Mouse (Mus musculus): Measurements from ENCODE around the gene Sphk1. TPM values are rescaled to one million over a fixed set of nuclear protein-coding genes. Genes with fewer than 3 reads are reported as not detected.

The Sphk1 gene
- total RNA-seq, 1 experiment from 2014 or later = 19.6 TPM

DNA sequence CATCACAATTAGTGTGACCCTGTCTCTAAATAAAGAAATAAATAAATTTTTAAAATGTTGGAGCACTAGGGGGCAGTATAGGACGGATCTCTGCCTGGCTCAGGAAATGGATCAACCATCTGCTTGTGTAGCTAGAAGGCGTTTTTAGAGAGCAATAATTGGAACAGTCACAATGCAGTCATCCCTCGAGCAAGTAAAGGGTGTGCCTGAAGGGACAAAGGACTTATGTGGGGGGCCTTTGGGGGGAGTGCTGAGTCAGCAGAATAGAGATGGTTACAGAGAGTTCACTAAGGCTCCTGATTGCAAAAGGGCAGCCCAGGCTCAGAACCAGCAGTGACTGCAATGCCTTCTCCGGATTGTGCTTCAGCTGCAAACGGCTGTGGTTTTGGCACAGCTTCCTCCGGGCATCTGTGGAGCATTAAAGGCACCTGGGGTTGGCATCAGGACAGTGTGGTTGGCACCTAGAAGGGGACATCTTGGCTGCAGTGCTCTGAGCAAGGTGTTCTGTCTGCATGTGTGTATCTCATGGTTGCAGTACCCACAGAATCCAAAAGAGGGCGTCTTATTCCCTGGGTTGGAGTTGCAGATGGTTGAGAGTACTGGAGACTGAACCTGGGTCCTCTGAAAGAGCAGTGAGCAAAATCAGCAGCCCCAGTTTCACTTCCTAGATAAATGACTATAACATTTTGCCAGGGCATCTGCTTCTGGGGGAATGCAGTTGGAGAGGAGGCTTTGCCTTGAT is 29.5 kb upstream of the Sphk1 start:
- peak; percentile 7 to 25; a peak in 1 of 4 replicates for ATAC-seq (replicated peaks in 1 of 2; ENCODE audit: insufficient read depth in 1 of 2, low FRiP score in 2 of 2, low TSS enrichment in 1 of 2, low read depth in 1 of 2, poor library complexity in 2 of 2, severe bottlenecking in 2 of 2)

- no peak for ATAC-seq (replicated peaks in 1 of 2; ENCODE audit: insufficient read depth in 1 of 2, low FRiP score in 2 of 2, low TSS enrichment in 1 of 2, low read depth in 1 of 2, poor library complexity in 2 of 2, severe bottlenecking in 2 of 2)
Measured at GRCm38 (mm10) chr11:116504516-116504915, 26.2 kb upstream of the Sphk1 start.

DNA sequence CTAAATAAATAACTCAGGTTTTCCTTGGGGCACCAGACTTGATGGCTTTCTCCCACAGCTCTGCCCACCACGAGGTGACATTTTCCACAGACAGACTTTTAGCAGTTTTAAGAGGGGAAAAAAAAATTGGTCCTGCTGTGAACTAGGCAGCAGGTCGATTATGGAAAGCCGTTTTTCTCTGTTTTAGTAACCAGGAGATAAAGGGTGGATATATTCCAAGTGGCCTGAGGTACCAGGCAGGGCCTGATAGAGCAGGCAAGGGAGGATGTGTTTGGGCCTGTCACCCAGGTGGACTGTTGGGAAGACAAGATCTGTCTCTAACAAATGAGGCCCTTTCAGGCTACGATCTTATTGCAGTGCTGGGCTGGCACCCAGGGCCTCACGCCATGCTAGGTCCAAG is 25.2 kb upstream of the Sphk1 start:
- ATAC-seq (replicated peaks in 1 of 2; ENCODE audit: insufficient read depth in 1 of 2, low FRiP score in 2 of 2, low TSS enrichment in 1 of 2, low read depth in 1 of 2, poor library complexity in 2 of 2, severe bottlenecking in 2 of 2) = no peak

- ATAC-seq (replicated peaks in 1 of 2; ENCODE audit: insufficient read depth in 1 of 2, low FRiP score in 2 of 2, low TSS enrichment in 1 of 2, low read depth in 1 of 2, poor library complexity in 2 of 2, severe bottlenecking in 2 of 2) = peak in 1 of 2 experiments; percentile 25; a peak in 1 of 4 replicates
Measured at GRCm38 (mm10) chr11:116506151-116506875, 24.4 kb upstream of the Sphk1 start.

- no peak for ATAC-seq (replicated peaks in 1 of 2; ENCODE audit: insufficient read depth in 1 of 2, low FRiP score in 2 of 2, low TSS enrichment in 1 of 2, low read depth in 1 of 2, poor library complexity in 2 of 2, severe bottlenecking in 2 of 2)
Measured at GRCm38 (mm10) chr11:116508689-116509088, 22.0 kb upstream of the Sphk1 start.

DNA sequence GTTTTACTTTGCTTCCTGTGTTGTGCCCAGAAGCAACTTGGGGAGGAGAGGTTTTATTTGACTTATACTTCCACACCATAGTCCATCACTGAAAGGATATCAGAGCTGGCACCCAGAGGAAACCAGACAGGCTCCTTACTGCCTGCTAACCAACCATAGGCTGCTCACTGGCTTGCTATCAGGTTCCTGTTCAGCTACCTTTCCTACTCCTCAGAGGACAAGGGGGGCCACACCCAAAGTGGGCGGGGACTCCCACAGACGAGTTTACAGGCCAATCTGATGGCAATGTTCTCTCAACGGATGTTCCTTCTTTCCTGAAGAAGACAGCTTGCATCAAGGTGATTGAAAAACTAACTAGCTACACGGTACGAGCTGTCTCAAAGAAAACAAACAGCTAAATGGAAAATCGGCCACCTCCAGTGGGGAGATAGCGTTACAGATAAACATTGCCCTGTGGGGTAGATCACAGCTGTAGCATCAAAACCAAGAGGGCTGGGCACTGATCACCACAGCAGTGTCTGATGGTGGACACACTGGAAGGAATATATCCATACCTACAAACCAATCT is 19.3 kb upstream of the Sphk1 start:
- no peak for ATAC-seq (replicated peaks in 1 of 2; ENCODE audit: insufficient read depth in 1 of 2, low FRiP score in 2 of 2, low TSS enrichment in 1 of 2, low read depth in 1 of 2, poor library complexity in 2 of 2, severe bottlenecking in 2 of 2)

DNA sequence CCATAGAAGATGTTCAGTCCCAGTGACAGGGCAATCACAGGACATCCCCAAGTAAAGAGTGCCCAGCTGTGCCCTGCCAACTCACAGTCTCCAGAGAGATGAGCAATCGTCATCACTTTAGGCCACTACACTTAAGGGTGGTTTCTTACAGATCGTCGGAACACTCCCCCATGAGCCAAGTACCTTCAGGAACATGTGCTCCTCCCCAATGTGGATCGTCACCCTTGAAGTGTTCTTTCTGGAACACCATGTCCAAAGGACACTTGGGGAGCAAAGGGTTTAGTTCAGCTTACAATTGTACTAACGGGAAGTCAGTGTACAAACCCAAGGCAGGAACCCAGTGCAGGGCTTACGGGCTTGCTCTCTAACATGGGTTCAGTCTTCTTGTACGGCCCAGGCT is 18.6 kb upstream of the Sphk1 start:
- ATAC-seq (replicated peaks in 1 of 2; ENCODE audit: insufficient read depth in 1 of 2, low FRiP score in 2 of 2, low TSS enrichment in 1 of 2, low read depth in 1 of 2, poor library complexity in 2 of 2, severe bottlenecking in 2 of 2) = no peak

DNA sequence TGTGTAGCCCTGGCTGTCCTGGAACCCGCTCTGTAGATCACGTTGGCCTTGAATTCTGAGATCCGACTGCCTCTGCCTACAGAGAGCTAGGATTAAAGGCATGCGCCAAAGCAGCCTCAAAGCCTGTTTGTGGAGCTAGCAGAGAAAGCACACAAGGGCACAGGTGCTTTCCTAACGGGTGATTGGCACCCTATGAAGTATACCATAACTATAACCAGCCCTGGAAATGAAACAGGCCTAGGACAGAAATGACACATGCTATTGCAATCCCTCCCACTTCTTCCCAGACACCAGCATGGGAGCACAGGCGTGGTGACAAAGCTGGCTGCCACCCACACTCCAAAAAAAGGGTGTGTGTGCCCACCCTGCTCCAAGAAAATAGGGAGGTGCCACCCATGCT is 17.7 kb upstream of the Sphk1 start:
- no peak for ATAC-seq (replicated peaks in 1 of 2; ENCODE audit: insufficient read depth in 1 of 2, low FRiP score in 2 of 2, low TSS enrichment in 1 of 2, low read depth in 1 of 2, poor library complexity in 2 of 2, severe bottlenecking in 2 of 2)

- ATAC-seq (replicated peaks in 1 of 2; ENCODE audit: insufficient read depth in 1 of 2, low FRiP score in 2 of 2, low TSS enrichment in 1 of 2, low read depth in 1 of 2, poor library complexity in 2 of 2, severe bottlenecking in 2 of 2) = no peak
Measured at GRCm38 (mm10) chr11:116513531-116514038, 17.1 kb upstream of the Sphk1 start.

- no peak for ATAC-seq (replicated peaks in 1 of 2; ENCODE audit: insufficient read depth in 1 of 2, low FRiP score in 2 of 2, low TSS enrichment in 1 of 2, low read depth in 1 of 2, poor library complexity in 2 of 2, severe bottlenecking in 2 of 2)
Measured at GRCm38 (mm10) chr11:116515330-116516020, 15.2 kb upstream of the Sphk1 start.

DNA sequence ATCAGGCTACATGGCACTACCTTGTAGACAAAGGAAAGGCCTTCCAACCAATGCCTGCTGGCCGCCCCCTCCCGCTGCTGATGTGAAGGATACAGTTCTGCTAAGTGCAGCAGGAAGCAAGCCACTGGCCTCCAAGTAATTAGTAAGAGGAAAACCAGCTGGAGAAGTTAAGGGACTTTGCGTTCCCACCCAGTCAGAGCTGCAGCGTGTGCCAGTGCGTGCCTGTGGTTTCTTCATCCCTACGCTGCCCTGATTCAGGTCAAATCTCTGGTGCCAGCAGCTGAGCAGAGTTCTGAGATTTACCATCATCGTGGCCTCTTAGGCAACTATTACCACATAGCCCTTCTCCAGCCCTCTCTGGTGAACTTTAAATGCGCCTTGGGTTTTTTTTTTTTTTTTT is 12.2 kb upstream of the Sphk1 start:
- no peak for ATAC-seq (replicated peaks in 1 of 2; ENCODE audit: insufficient read depth in 1 of 2, low FRiP score in 2 of 2, low TSS enrichment in 1 of 2, low read depth in 1 of 2, poor library complexity in 2 of 2, severe bottlenecking in 2 of 2)

DNA sequence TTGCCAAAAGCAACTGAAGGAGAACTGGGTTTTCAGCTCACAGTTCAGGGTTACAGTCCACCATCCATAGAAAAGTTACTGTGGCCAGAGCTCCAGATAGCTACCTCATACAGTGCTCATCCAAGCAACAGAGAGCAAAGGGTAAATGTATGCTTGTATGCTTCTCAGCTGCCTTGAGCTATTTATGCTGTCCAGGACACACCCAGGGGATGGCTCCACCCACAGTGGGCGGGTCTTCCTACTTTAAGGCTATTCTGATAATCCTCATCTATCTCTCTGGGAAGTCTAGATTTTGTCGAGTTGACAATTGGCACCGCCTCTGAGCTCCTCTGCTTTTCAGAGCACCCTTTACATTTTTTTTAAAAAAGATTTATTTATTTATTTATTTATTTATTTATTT is 9.6 kb upstream of the Sphk1 start:
- ATAC-seq (replicated peaks in 1 of 2; ENCODE audit: insufficient read depth in 1 of 2, low FRiP score in 2 of 2, low TSS enrichment in 1 of 2, low read depth in 1 of 2, poor library complexity in 2 of 2, severe bottlenecking in 2 of 2) = no peak

GRCm38 (mm10) chr11:116522046-116522445 is 8.7 kb upstream of the Sphk1 start:
- no peak for ATAC-seq (replicated peaks in 1 of 2; ENCODE audit: insufficient read depth in 1 of 2, low FRiP score in 2 of 2, low TSS enrichment in 1 of 2, low read depth in 1 of 2, poor library complexity in 2 of 2, severe bottlenecking in 2 of 2)

- ATAC-seq (replicated peaks in 1 of 2; ENCODE audit: insufficient read depth in 1 of 2, low FRiP score in 2 of 2, low TSS enrichment in 1 of 2, low read depth in 1 of 2, poor library complexity in 2 of 2, severe bottlenecking in 2 of 2) = no peak
Measured at GRCm38 (mm10) chr11:116522886-116523698, 7.6 kb upstream of the Sphk1 start.

DNA sequence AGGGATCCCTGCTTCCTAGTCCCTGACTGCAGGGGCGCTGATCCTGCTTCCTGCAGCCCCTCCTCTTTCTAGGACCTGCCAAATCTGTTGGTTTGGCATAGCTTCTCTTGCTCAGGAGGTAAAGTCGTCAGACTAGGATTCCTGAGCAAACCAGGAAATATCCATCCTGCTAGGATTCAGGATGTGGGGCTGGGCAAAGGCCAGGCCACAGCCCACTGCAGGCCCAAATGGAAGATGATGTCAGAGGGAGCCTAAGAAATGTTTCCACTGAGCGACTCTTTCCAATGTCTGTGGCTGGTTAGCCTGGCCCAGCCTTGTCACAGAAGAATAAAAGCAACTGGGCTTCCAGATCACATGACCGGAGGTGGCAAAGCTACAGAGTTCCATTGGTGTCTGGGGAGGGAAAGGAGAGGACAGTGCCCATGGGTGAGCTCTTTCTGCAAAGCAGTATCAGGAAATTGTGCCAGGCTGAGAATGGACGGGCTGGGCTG is 7.0 kb upstream of the Sphk1 start:
- ATAC-seq (replicated peaks in 1 of 2; ENCODE audit: insufficient read depth in 1 of 2, low FRiP score in 2 of 2, low TSS enrichment in 1 of 2, low read depth in 1 of 2, poor library complexity in 2 of 2, severe bottlenecking in 2 of 2) = no peak

- ATAC-seq (replicated peaks in 1 of 2; ENCODE audit: insufficient read depth in 1 of 2, low FRiP score in 2 of 2, low TSS enrichment in 1 of 2, low read depth in 1 of 2, poor library complexity in 2 of 2, severe bottlenecking in 2 of 2) = no peak
Measured at GRCm38 (mm10) chr11:116528636-116529320, 1.9 kb upstream of the Sphk1 start.

All from hematopoietic stem cell, adult 5-6 weeks (primary cell).